Mouse (Mus musculus): ENCODE data around the gene Pibf1.

Pibf1 gene

DNA sequence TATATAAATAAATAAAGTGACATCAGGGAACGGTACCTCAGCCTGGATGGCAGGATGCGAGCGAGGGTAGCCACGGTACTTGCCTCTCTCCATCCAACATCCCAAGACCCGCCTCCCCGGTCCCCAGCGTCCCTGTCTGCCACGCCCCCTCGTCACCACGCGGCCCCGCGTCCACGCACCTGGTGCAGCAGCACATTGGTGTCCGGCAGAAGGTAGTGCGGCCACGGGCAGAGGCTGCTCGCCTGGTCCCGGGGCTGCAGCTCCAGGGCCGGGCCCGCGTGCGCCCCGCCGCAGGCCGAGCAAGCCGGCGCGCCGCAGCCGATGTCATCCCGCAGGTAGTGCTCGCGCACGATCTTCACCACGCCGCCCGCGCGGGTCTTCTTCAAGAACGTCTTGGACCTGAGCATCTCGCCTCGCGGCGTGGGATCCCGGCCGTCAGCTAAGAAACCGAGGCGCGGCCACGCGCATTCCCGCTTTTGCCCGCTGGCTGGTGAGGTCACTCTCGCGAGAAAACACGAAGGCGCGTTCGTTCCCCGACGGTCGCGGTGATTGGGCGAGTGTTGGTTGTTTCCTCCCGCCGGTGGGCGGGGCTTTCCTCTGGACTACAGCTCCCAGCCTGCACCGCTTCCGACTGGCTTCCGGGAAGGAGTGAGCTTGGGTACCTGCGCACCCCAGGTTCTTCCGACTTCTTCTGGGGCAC is at the start of gene Pibf1, which contains the start of gene Dis3:
Pibf1 (plus strand) TSS at position 158 of the 700 bp plus-strand sequence.
Dis3 (minus strand) TSS at position 504 of the 700 bp plus-strand sequence.
- peak; percentile 98 for DNase-seq (ENCODE audit: low spot score)

DNA sequence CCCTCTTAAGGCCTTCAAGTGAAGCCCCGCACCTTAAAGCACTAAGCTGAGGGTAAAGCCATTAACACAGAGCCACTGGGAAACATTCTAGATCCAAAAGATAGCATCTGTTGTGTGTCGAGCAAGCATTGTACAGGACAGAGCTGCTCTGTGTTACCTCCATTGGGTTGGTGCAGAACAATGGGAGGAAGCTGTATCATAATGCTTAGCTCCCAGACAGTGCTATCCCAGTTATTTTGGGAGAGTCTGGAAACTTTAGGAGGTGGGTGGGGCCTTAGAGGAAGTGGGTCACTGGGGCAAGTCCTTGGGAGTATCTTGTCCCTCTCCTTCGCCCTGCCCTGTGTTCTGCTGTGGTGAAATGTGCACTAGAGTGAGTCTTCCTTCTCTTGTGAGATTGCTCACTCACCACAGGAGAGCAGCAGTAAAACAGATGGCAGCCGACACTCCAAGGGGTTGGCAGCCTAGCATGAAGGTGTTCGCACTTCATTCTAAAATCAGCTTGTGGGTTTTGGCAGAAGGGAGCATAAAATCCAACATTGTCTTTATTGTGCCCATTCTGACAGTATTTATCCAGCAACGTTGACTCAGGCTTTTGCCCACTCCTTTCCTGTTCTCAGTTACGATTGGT is 40.2 kb upstream of the Pibf1 start:
- DNase-seq (ENCODE audit: low spot score), result no peak

DNA sequence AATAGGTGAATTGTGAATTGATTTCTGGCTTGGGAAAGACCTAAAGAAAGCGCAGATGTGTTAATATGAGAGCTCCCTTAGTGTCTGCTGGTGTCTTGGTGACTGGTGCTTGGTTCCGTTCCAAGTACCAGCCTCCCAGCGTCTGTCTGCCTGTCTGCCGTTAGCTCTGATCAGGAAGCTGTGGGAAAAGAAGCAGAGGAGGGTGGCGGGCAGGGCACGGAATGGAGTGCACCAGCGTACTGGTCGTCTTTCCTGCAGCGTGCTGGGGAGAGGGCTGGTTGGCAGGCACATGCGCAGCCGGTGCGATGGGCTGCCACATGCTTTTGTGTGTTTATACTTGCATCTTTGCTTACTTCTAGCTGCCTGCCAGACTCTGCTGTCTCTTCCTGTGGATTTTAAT is 38.6 kb upstream of the Pibf1 start:
- no peak for DNase-seq (ENCODE audit: low spot score)

DNA sequence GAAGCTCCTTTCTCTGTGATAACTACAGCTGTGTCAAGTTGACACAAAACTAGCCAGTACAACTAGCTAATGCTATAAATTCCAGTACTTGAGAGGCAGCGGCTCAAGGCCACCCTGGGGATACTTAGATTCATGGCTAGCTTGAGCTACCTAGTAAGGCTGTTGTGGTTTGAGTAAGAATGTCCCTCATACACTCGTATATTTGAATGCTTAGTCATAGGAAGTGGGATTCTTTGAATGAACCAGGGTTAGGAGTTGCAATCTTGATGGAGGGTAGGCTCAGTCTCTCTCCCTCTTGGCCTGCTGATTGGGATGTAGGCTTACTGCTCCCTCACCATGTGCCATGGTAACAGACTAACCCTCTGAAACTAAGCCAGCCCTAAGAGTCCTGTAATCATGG is 36.1 kb upstream of the Pibf1 start:
- no peak for DNase-seq (ENCODE audit: low spot score)

DNA sequence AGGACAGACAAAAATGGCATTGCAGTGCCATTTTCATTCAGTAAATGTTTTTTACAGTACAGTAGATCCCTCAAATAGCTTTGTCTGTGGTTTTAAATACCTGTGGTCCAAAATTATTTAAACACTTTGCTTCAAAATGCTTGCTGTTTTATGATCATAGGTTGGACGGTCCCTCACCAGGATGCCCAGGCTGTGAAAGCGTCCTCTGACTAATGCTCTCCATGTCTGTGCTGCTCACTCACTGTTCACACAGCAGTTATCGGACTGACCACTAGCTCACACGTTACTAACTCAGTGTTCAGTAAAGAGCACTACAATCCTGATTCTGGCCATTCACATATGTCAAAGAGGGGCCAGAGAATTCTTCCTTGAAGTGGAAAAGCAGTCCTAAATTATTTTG is 28.1 kb upstream of the Pibf1 start:
- no peak for DNase-seq (ENCODE audit: low spot score)

DNA sequence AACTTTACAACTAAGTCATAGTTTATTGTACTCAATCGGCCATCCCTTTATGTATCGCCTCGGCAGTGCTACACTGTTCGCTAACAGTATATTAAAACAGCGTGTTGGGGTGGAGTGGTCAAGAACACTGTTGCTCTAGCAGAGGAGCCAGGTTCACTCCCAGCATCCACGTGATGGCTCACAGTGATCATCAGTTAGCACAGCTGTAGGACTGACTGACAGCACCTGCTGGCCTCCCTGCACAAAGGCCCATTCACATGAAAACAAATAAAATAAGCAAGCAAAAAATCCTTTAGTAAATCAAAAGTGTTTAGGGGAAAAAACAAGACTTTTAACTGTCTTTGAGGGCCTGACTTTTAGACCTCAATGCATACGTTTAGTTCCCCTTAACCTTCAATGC is 10.3 kb upstream of the Pibf1 start:
- no peak for DNase-seq (ENCODE audit: low spot score)

DNA sequence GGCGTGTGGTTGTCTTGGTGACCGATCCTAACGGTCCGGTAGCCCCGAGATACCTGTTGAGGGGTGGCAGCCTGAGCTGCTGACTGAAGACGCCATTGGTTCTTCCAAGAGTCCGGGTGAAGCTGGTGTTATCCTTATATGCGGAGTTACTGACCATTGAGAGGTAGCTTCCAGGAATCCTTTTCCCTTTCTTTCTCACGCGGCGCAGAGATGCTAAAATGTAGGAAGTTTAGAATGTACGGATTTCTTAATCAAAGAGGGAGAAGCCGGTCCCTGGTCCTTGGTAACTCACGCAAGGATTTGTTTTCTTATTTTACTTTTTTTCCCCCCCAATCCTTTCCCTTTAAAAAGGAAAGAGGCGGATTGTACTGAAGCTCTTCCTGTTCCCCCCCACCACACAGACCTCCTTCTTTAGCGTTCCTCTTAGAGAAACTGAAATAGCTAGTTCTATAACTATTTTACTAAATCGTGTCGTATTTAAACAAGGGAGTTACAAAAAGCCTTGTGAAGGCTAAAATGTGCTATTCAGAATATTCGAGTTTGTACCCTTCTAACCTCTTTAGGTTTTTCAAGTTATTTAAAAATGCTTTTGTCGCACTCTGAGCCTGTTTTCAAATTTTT is 853 bp downstream of the Pibf1 start:
- DNase-seq (ENCODE audit: low spot score), result no peak

DNA sequence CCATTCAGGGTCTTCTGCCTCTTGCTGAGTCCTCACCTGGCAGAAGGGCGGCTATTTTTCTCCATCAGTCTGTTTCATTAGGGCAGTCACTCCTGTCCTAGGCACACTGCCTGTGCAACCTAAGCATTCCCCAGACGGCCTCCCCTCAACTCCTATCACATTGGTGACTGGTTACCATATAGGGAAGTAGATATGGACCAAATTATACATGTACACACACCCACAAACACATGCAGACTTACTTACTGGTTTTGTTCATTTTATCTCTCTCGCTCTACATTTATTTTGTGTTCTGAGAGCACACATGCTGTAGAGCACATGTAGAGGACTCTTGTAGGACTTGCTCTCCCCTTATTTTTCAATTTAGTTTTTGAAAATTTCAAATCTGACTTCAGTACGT is 3.8 kb downstream of the Pibf1 start:
- no peak for DNase-seq (ENCODE audit: low spot score)

DNA sequence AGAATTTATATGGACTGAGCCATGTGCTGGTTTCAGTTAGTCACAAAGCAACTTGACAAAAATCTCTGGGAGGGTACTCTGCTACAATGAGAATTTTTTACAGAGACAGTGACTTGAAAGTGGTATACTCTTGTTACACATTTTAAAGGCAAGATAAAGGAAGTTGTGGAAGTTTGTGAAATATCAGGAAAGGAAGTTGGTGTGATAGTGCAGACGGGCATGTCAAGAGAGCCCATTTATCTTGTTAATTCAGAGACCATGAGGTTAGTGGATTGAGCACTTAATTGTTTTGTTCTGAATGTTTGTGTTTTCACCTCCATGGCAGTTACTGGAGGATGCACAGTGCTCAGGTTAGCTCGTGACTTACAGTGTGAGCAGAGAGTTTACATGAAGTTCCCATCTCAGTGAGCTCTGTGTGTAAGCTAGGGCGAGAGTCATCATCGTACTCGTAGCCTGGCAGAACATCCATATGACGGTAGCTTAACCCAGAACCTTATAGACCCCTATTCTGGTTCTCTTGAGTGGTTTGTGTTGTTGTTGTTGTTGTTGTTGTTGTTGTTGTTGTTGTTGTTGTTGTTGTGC is 5.4 kb downstream of the Pibf1 start:
- no peak for DNase-seq (ENCODE audit: low spot score)

DNA sequence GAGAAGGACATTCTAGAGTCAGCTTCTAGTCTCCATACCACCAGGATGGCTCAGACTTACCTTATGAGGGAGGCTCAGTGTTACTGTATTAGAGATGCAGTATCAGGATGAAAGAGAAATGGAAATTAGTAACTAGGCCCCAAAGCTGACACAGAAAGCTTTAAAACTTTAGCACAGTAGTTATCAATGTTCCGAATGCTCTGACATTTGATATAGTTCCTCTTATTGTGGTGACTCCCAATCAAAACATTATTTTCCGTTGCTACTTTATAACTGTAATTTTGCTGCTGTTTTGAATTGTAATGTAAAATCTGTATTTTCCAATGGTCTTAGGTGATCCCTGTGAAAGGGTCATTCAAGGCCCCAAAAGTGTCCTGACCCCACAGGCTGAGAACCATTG is 7.4 kb downstream of the Pibf1 start:
- no peak for DNase-seq (ENCODE audit: low spot score)

DNA sequence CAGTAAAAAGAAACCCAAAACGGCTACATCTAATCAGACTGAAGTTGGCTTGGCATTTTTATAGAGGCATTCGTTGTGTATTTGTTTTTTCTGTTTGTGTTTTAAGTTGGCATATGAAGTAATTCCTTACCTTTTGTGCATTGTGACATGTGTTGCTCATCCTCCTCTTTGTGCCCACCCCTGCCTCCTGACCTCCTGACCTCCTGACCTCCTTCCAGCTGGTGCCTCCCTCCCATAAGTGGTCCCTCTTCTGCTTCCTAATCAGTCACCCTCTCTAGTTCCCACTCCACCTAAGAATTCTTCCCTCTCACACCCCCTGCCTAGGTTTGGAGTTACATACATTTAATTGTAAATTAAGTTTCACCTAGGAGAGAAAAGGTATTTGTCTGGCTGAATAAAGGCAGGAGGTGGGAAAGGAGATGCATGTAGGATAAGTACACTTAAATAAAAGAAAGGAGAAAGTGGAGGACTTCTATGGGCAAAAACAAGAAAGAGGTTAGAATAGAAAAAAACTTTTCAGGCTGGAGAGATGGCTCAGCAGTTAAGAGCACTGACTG is 8.5 kb downstream of the Pibf1 start:
- no peak for DNase-seq (ENCODE audit: low spot score)

DNA sequence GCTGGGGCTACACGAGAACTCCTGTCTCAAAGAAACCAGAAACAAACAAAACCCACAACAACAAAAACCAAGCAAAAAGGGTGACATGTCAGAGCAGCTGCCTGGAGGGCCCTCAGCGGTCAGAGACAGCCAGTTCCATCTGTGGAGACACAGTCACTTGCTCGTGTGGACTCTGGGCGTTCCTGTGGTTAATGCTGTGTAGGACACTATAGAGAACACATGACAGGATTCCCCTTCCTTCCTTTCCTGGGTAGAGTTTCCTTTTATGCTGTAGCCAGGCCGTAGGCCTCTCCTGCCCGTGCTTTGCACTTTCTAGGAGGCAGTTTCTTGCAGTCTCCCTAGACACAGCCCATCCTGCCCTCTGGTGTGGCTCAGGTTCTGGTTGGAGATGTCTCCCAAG is 9.5 kb downstream of the Pibf1 start:
- DNase-seq (ENCODE audit: low spot score), result no peak

DNA sequence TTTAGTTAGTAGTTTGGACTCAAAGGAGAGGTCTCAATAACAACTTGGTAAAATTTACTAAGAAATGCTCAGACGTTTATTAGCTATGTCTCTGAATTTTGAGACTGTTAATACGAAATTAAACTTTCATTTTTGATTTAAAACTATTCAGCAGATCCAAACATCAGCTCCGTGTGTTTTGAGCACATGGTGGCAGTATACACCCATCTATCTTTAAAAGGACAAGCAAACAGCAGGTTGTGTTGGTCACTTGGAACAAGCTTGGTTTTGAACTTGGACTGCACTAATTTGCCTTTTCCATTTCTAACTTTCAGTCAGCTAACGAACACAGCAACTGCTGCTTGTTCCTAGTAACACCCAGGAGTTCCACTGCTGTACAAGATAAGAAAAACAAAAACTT is 18.4 kb downstream of the Pibf1 start:
- DNase-seq (ENCODE audit: low spot score), result no peak

DNA sequence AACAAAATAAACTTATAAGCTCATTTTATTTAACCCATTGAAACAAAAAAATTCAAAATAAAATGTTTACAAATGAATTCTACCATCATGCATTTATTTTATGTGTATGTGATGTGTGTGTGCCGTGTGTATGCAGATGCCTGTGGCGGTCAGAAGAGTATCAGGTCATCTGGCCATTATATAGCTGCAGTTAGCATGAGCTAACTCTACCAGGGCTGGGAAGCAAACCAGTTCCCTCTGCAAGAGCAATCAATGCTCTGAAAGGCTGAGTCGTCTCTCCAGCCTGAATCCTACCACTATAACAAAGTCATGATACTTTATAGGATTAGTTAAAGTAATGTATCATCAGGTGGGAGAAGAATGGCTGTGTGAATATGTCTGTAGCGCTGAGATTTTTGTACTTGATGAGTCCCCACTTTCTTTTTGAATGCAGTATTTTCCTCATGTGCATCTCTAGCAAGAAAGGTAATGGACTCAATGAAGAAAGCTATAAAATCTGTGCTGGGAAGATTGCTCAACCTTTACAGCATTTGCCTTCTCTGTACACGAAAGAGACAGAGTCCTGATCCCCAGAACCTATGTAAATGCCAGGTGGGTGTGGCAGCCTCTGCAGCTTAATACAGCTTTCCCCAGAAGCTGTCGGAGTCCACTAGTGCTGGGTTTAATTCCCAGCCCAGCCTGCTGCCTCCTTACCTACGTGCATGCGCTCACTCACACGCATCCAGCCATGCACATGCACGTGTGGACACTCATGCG is 22.5 kb downstream of the Pibf1 start:
- DNase-seq (ENCODE audit: low spot score), result no peak

DNA sequence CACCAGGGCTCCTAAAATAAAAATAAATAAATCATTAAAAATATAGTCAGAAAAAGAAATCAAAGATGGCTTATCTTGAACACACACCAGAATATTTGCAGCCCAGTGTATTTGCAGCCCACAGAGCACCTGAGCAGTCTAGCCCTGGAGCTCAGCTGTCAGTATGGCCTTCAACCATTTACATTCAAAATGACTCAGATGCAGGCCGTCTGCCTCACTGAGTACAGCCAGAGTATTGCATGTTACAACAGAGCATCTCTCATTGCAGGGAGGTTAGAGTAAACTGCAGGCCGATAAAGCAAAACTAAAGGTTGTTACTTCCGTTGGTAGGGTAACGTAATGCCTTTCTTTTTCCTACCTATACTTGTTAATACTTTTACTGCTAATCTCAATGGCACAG is 24.9 kb downstream of the Pibf1 start:
- no peak for DNase-seq (ENCODE audit: low spot score)

DNA sequence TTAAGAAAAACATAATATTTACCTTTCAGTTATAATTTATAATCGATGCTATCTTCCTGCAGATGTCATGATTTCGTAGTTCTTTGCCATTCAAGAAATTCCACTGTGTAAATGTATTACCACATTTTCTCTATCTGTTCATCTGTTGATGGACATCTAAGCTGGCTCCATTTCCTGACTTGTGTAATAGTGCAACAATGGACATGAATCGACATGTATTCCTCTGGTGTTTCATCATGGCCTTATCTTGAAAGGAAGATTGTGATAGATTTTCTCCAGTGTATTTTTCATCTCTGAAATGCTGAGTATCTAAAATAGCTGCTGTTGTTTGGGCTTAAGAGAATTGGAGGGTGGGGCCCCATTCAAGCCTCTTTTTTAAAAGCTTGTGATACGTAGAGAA is 27.5 kb downstream of the Pibf1 start:
- no peak for DNase-seq (ENCODE audit: low spot score)

DNA sequence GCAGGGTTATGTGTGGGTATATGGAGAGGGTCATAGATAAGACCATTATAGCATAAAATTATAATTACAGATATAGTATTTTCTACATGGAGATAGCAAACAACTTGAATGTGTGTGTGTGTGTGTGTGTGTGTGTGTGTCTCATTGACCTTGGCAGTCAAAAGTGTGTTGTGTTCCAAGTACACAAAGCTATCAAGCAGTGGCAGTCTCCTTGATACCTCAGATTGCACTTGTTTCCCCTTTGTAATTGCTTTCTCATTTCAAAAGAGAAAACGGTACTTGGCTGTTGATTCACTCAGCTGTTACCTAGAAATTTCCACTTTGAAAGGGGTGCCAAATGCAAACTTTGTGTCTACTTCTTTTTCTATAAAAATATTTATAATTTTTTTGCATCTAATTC is 28.3 kb downstream of the Pibf1 start:
- DNase-seq (ENCODE audit: low spot score), result no peak

DNA sequence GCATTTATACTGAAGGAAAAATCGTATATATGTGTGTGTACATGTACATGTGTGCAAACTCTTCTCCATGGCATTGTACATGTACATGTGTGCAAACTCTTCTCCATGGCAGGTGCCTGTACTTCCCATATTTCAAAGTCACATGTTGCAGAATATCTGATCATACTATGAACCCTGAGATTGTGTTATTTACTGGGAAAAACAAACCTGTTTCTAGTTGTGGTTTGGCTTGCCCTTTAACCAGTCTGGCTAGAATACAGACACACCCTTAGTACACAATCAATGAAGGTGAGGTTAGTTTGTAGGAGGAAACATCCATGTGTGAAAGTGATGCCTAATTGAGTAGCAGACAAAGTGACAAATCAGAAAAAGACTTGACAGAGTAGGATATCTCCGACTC is 29.8 kb downstream of the Pibf1 start:
- DNase-seq (ENCODE audit: low spot score), result no peak

DNA sequence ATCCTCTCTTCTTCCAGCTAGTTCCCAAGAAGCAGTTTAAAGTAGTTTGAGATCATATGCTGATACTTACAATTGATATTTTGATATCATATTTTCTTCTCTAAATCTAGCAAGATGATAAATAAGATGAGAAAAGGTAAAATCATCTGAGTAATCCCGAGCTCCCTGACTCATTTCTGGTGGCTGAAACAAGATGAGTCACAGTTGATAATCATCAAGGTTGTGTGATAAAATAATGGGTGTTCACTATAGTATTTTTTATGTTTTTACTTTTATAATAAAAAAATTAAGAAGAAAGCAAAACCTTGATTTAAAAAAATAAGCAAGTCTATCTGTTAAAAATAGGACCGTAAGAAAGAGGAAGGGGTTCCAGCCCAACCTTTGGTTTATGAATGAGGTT is 34.8 kb downstream of the Pibf1 start:
- DNase-seq (ENCODE audit: low spot score), result no peak

DNA sequence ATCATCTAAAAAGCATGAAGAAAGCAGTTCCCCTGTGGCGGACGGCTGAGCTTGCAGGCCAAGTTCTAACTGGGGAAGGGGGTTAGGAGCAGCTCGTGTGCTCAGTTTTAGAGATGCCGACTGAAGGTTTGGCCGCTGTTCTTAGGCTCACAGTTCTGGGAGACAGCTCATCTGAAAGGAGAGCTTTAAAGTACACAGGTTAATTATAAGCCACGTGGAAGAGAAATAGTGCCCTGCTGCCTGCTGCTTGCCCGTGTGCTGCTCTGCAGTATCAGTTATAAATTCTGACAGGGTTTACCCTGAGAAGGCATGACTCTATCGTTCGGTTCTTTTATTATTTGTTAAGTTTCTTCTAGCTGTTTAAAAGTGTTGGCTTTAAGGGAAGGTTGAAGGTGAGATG is 36.5 kb downstream of the Pibf1 start:
- no peak for DNase-seq (ENCODE audit: low spot score)

DNA sequence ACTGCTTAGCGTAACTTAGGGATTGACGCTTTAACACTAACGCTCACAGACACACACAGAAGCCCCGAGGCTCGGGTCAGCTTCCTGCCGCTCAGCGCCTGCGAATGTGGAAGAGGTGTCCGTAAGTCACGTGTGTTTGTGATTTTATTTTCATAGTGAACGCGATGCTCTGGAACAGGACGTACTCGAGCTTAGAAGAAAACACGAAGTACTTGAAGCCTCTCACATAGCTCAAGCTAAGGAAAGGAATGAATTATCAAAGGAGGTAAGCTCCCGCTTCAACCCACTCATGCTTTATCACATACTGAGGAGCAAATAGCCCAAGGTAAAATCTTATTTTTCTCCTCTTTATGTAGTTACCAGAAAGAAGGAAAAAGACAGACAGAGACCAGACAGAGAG is 37.1 kb downstream of the Pibf1 start:
- no peak for DNase-seq (ENCODE audit: low spot score)

DNA sequence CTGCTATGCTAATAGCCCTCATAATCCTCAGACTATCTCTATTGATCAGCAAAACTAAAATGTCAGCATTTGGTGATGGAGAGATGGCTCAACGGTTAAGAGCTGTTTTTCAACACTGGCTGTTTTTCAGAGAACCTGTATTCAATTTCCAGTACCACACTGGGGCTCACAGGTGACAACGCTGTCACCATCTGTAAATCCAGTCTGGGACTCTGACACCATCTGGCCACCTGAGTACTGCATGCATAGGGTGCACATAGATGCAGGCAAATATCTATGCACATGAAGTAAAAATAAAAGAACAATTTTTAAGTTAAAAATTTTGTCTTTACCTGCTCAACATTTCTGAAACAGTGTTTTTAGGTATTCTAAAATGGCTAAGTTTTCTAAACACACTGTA is 40.8 kb downstream of the Pibf1 start:
- no peak for DNase-seq (ENCODE audit: low spot score)
